Mouse (Mus musculus) liver, embryonic 16.5 days (tissue): ENCODE data around the gene Gch1. TPM values are rescaled to one million over a fixed set of nuclear protein-coding genes. Genes with fewer than 3 reads are reported as not detected.

ENCODE experiments used
- ATAC-seq: fragments of 200-750 bp; cut with Nextera tagmentation; 2 replicates; pipeline ENCODE4 v1.8.0; 2017; ENCODE audit warnings: low read depth, mild to moderate bottlenecking, moderate number of reproducible peaks, moderate library complexity
- H3K27ac ChIP-seq: fragments of 300-500 bp; sonication (generic); 2 replicates; pipeline ENCODE4 v1.5.1; 2014; ENCODE audit warnings: mild to moderate bottlenecking, low read length
- H3K27me3 ChIP-seq: fragments of 300-500 bp; sonication (generic); 2 replicates; pipeline ENCODE4 v1.6.1; 2014; ENCODE audit warnings: low read depth, low read length, mixed read lengths; ENCODE audit not compliant: control insufficient read depth, insufficient read depth
- H3K36me3 ChIP-seq: fragments of 300-500 bp; sonication (generic); 2 replicates; pipeline ENCODE4 v1.6.1; 2014; ENCODE audit warnings: mild to moderate bottlenecking; ENCODE audit not compliant: control insufficient read depth, insufficient read depth
- H3K4me1 ChIP-seq: fragments of 300-500 bp; sonication (generic); 2 replicates; pipeline ENCODE4 v1.6.1; 2014; ENCODE audit warnings: low read depth, low read length, mixed read lengths; ENCODE audit not compliant: control insufficient read depth
- H3K4me2 ChIP-seq: fragments of 300-500 bp; sonication (generic); 2 replicates; pipeline ENCODE4 v1.6.1; 2014; ENCODE audit warnings: low read depth, low read length, mixed read lengths
- H3K4me3 ChIP-seq: fragments of 300-500 bp; sonication (generic); 2 replicates; pipeline ENCODE4 v1.5.1; 2014; ENCODE audit warnings: low read depth, mild to moderate bottlenecking, low read length
- H3K9ac ChIP-seq: fragments of 300-500 bp; sonication (generic); 2 replicates; pipeline ENCODE4 v1.6.1; 2014; ENCODE audit warnings: low read depth, low read length
- H3K9me3 ChIP-seq: fragments of 300-500 bp; sonication (generic); replicated peaks from 2 replicates; pipeline ENCODE4 v1.6.1; 2016; ENCODE audit warnings: low read length; ENCODE audit not compliant: control insufficient read depth
- WGBS: fragments of 180-500 bp; shearing (Covaris S2); extraction: QIAGEN DNeasy Blood & Tissue Kit; methylation state at CpG from one replicate; pipeline ENCODE4 v1.1.7; 2014; ENCODE audit not compliant: insufficient replicate concordance; 5-methylcytosine and 5-hydroxymethylcytosine counted together
- polyA plus RNA-seq: library from polyadenylated mRNA; unstranded; fragments of >200 nt; fragmentation: Nextera tagmentation; extraction: Ambion mirVana; gene quantifications from 2 replicates; pipeline ENCODE4 v1.2.1, GENCODE M21; 2015

Gene Gch1
- polyA plus RNA-seq, 1 experiment from 2014 or later, result 4.6 TPM

GRCm38 (mm10) chr14:47224476-47225325 is 35.5 kb upstream of the Gch1 start:
- Histone ChIP-seq H3K4me2 (no peak overlapping the region), H3K36me3 (no peaks in the 10 kb centered on the region), H3K27me3 (no peaks in the 10 kb centered on the region), H3K4me1 (no peaks in the 10 kb centered on the region), H3K27ac (no peak overlapping the region), H3K9ac (no peak overlapping the region), H3K9me3 (no peaks in the 10 kb centered on the region), H3K4me3 (no peak overlapping the region)
- 70% methylated on average over 10 of the region's 10 CpGs for WGBS
- no peak for ATAC-seq

- H3K4me2 ChIP-seq, result no peak overlapping the region
- no peak for ATAC-seq
- H3K9ac ChIP-seq, result no peak overlapping the region
- no peak overlapping the region for H3K4me3 ChIP-seq
- no peaks in the 10 kb centered on the region for H3K27me3 ChIP-seq
- WGBS, result 70% methylated on average over 11 of the region's 11 CpGs
- H3K4me1 ChIP-seq, result no peaks in the 10 kb centered on the region
- H3K36me3 ChIP-seq, result no peaks in the 10 kb centered on the region
- H3K27ac ChIP-seq, result no peak overlapping the region
- no peaks in the 10 kb centered on the region for H3K9me3 ChIP-seq
Measured at GRCm38 (mm10) chr14:47222631-47223450, 33.6 kb upstream of the Gch1 start.

DNA sequence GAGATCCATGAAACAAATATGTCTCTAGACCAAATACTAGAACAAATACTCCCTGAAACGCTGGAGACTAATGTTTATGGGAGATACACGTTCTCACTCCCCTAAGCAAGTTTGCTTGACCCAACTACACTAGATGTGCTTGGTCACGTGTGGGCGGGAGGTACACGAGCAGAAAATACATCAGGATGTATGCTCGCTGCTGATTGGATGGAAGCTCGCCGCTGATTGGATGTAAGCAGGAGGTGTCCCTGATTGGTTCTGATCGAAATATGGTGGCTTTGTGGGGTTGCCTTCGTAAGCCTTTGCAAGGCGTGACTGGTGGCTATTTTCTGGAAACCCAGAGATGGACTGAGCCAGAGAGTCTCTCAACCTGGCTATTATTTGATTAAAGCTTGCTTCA is 32.4 kb upstream of the Gch1 start:
- Histone ChIP-seq H3K27me3 (no peaks in the 10 kb centered on the region), H3K4me2 (no peak overlapping the region), H3K36me3 (no peaks in the 10 kb centered on the region), H3K27ac (no peak overlapping the region), H3K4me1 (no peaks in the 10 kb centered on the region), H3K9me3 (no peaks in the 10 kb centered on the region), H3K9ac (no peak overlapping the region), H3K4me3 (no peak overlapping the region)
- 73% methylated on average over 11 of the region's 11 CpGs for WGBS
- ATAC-seq, result peak; percentile 48; the same call in 1 of the 2 replicates

GRCm38 (mm10) chr14:47220231-47221025 is 31.2 kb upstream of the Gch1 start:
- Histone ChIP-seq H3K27me3 (no peaks in the 10 kb centered on the region), H3K27ac (no peak overlapping the region), H3K9me3 (no peaks in the 10 kb centered on the region), H3K4me2 (no peak overlapping the region), H3K36me3 (no peaks in the 10 kb centered on the region), H3K4me1 (no peaks in the 10 kb centered on the region), H3K4me3 (no peak overlapping the region), H3K9ac (no peak overlapping the region)
- ATAC-seq, result no peak
- WGBS, result 61% methylated on average over 8 of the region's 8 CpGs

GRCm38 (mm10) chr14:47218766-47219606 is 29.8 kb upstream of the Gch1 start:
- H3K36me3 ChIP-seq, result no peaks in the 10 kb centered on the region
- H3K9ac ChIP-seq, result no peak overlapping the region
- H3K27ac ChIP-seq, result no peak overlapping the region
- H3K4me1 ChIP-seq, result no peaks in the 10 kb centered on the region
- H3K4me2 ChIP-seq, result no peak overlapping the region
- 76% methylated on average over 9 of the region's 9 CpGs for WGBS
- no peak for ATAC-seq
- no peaks in the 10 kb centered on the region for H3K27me3 ChIP-seq
- H3K9me3 ChIP-seq, result no peaks in the 10 kb centered on the region
- no peak overlapping the region for H3K4me3 ChIP-seq

- no peak for ATAC-seq
- Histone ChIP-seq H3K36me3 (no peaks in the 10 kb centered on the region), H3K27me3 (no peaks in the 10 kb centered on the region), H3K27ac (no peak overlapping the region), H3K9ac (no peak overlapping the region), H3K4me3 (no peak overlapping the region), H3K4me2 (no peak overlapping the region), H3K4me1 (no peaks in the 10 kb centered on the region), H3K9me3 (no peaks in the 10 kb centered on the region)
- 61% methylated on average over 2 of the region's 2 CpGs for WGBS
Measured at GRCm38 (mm10) chr14:47216541-47216940, 27.3 kb upstream of the Gch1 start.

DNA sequence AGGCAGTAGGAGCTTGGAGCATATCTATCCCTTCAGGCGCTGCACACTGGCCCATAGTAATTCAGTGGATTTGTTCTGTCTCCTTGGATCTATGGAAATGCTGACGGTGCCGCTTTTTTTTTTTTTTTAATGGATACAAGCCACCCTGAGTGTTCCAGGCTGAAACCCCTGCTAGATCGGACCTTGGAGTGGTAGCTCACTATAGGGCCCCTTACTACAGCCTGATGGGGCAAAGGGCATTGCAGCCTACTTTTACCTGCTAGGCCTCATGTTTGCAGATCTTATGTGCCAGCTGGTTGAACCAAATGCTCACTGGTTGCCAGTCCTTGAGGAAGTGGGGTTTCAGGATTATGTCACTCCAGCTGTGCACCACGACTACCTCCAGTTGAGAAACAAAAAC is 25.2 kb upstream of the Gch1 start:
- Histone ChIP-seq H3K36me3 (no peaks in the 10 kb centered on the region), H3K9ac (no peak overlapping the region), H3K4me2 (no peak overlapping the region), H3K9me3 (no peaks in the 10 kb centered on the region), H3K4me3 (no peak overlapping the region), H3K27me3 (no peaks in the 10 kb centered on the region), H3K27ac (no peak overlapping the region), H3K4me1 (no peaks in the 10 kb centered on the region)
- no peak for ATAC-seq
- 62% methylated on average over 5 of the region's 5 CpGs for WGBS

- Histone ChIP-seq H3K27me3 (no peaks in the 10 kb centered on the region), H3K9me3 (no peaks in the 10 kb centered on the region), H3K4me1 (no peaks in the 10 kb centered on the region), H3K36me3 (no peaks in the 10 kb centered on the region), H3K27ac (no peak overlapping the region), H3K4me3 (no peak overlapping the region), H3K4me2 (no peak overlapping the region), H3K9ac (no peak overlapping the region)
- WGBS, result 61% methylated on average over 4 of the region's 4 CpGs
- no peak for ATAC-seq
Measured at GRCm38 (mm10) chr14:47213305-47213704, 24.1 kb upstream of the Gch1 start.
